Mouse (Mus musculus) erythroid progenitor cell, adult 5-6 weeks (primary cell): ENCODE results near the gene Tfe3. TPM values are rescaled to one million over a fixed set of nuclear protein-coding genes. Genes with fewer than 3 reads are reported as not detected.

ENCODE experiments used
- ATAC-seq: replicated peaks from 2 replicates; pipeline ENCODE4 v1.8.0; 2016; ENCODE audit warnings: moderate number of reproducible peaks, mild to moderate bottlenecking, moderate TSS enrichment, inconsistent platforms; ENCODE audit not compliant: poor library complexity, low FRiP score, severe bottlenecking
- total RNA-seq, 2 experiments: library from RNA; stranded (forward) in 1 of 2; stranded (reverse) in 1 of 2; fragments of 150-400 nt in 1 of 2; fragments of 186-747, 209-891 nt in 1 of 2; gene quantifications; 2 replicates each; pipeline versions ENCODE4 v1.2.3 to v1.2.4; 2015 to 2017; ENCODE audit warnings: low replicate concordance in 2 of 2

The Tfe3 gene
- total RNA-seq, 2 experiments from 2014 or later: 18.9 to 21.5 TPM

GRCm38 (mm10) chrX:7745429-7745828 is 16.9 kb upstream of the Tfe3 start:
- ATAC-seq: no peak

- 0 out of 2 replicates have a peak, but pooled peaks have one; percentile 19 for ATAC-seq
Observed at GRCm38 (mm10) chrX:7750432-7751116, 11.8 kb upstream of the Tfe3 start, which contains the start of gene Ccdc120. TSS of gene Ccdc120 (minus strand) at chrX:7750905.

- ATAC-seq: peak; percentile 80; the same call in 1 of the 2 replicates
Observed at GRCm38 (mm10) chrX:7753627-7754026, 8.7 kb upstream of the Tfe3 start.

- no peak for ATAC-seq
Observed at GRCm38 (mm10) chrX:7762921-7763197, 499 bp downstream of the Tfe3 start.

- ATAC-seq: no peak
Observed at GRCm38 (mm10) chrX:7763631-7764393, 1.5 kb downstream of the Tfe3 start.

GRCm38 (mm10) chrX:7764657-7765280 is 2.4 kb downstream of the Tfe3 start:
- no peak for ATAC-seq

GRCm38 (mm10) chrX:7765281-7765670 is 2.9 kb downstream of the Tfe3 start:
- no peak for ATAC-seq

GRCm38 (mm10) chrX:7765764-7766163 is 3.4 kb downstream of the Tfe3 start:
- ATAC-seq: no peak

- ATAC-seq: peak; percentile 72
Observed at GRCm38 (mm10) chrX:7769302-7770017, 7.1 kb downstream of the Tfe3 start.

- no peak for ATAC-seq
Observed at GRCm38 (mm10) chrX:7772766-7773165, 10.4 kb downstream of the Tfe3 start.

GRCm38 (mm10) chrX:7775501-7776205 is 13.3 kb downstream of the Tfe3 start:
- no peak for ATAC-seq

- peak; percentile 73 for ATAC-seq
Observed at GRCm38 (mm10) chrX:7776329-7777082, 14.1 kb downstream of the Tfe3 start.

- ATAC-seq: peak; percentile 97
Observed at GRCm38 (mm10) chrX:7778450-7779244, 16.3 kb downstream of the Tfe3 start.

GRCm38 (mm10) chrX:7779294-7779693 is 16.9 kb downstream of the Tfe3 start:
- peak; percentile 53; the same call in 1 of the 2 replicates for ATAC-seq

- no peak for ATAC-seq
Observed at GRCm38 (mm10) chrX:7782603-7783092, 20.3 kb downstream of the Tfe3 start.

- ATAC-seq: peak; percentile 97
Observed at GRCm38 (mm10) chrX:7789542-7790136, 27.3 kb downstream of the Tfe3 start, which contains the start of gene Gripap1. TSS of gene Gripap1 (plus strand) at chrX:7789765.

- peak; percentile 51; the same call in 1 of the 2 replicates for ATAC-seq
Observed at GRCm38 (mm10) chrX:7790309-7790708, 27.9 kb downstream of the Tfe3 start.
